Mouse (Mus musculus): Measurements from ENCODE around the gene Mink1. TPM values are rescaled to one million over a fixed set of nuclear protein-coding genes. Genes with fewer than 3 reads are reported as not detected.
A peak's percentile ranks its signal among the peaks of the same experiment; 100 is the strongest.

Gene Mink1
- polyA plus RNA-seq, 1 experiment from 2014 or later: 15.3 TPM

DNA sequence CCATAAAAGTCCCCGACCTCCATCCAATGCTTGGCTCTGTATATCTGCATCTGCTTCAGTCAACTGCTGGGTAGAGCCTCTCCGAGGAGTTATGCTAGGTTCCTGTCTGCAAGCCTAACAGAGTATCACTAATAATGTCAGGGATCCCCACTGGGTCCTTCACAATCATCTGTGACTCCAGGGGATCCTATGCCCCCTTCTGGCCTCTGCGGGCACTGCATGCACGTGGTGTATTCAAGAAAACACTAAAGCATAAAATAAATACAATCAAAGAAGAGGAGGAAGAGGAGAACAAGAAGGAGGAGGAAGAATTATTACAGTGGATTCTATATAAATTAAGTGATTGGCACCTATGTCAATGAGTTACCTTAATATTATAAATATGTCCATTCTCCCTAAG lies 62.8 kb downstream of the Mink1 start:
- H3K9me3 ChIP-seq: no peaks in the 10 kb centered on the region
- H3K27ac ChIP-seq: no peak overlapping the region
- H3K9ac ChIP-seq: no peak overlapping the region
- no peaks in the 10 kb centered on the region for H3K4me1 ChIP-seq
- no peaks in the 10 kb centered on the region for H3K27me3 ChIP-seq
- H3K4me2 ChIP-seq: no peak overlapping the region
- no peaks in the 10 kb centered on the region for H3K36me3 ChIP-seq (replicated peaks)
- WGBS: 43% methylated on average over 4 of the region's 4 CpGs
- ATAC-seq (ENCODE audit: low FRiP score): no peak
- H3K4me3 ChIP-seq (replicated peaks): no peak overlapping the region

DNA sequence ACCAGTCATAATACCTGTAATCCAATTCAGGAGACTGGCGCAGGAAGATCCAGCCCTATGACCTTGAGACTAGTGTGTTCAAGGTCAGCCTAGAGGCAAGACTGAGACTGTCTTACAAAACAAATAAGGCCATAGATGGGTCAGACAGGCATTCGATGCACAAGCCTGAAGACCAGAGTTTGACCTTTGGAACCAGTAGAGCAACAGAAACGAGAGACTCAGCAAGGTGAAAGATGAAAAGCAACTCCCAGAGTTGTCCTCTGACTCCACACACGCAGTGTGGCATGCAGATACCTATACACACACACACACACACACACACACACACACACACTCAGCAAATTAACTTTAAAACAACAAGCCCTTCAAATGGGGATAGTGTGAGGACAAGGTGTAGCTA lies 64.2 kb downstream of the Mink1 start:
- no peak for ATAC-seq (ENCODE audit: low FRiP score)
- Histone ChIP-seq H3K9me3 (no peaks in the 10 kb centered on the region), H3K27me3 (no peaks in the 10 kb centered on the region), H3K4me1 (no peaks in the 10 kb centered on the region), H3K4me2 (no peak overlapping the region), H3K27ac (no peak overlapping the region), H3K4me3 (replicated peaks) (no peak overlapping the region), H3K36me3 (replicated peaks) (no peaks in the 10 kb centered on the region), H3K9ac (no peak overlapping the region)
- 82% methylated on average over 4 of the region's 4 CpGs for WGBS

DNA sequence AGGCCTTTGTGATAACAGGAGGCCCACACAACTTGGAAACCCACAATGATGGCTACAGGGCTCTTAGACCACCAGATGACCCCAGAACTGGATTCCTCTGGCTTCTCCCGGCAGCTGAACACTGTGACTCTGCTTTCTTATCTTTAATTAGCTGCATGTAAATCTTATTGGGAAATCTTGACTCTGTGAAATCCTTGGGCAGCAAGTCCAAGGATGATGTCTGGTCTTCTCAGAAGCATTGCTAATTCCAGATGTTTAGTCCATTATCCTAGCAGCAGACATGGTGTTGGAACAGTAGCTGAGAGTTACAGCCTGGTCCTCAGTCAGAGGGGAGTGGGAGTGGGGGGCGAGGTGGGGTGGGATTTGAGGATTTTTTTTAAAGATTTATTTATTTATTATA lies 65.8 kb downstream of the Mink1 start:
- Histone ChIP-seq H3K4me1 (no peaks in the 10 kb centered on the region), H3K27ac (no peak overlapping the region), H3K9me3 (no peaks in the 10 kb centered on the region), H3K9ac (no peak overlapping the region), H3K4me2 (no peak overlapping the region), H3K4me3 (replicated peaks) (no peak overlapping the region), H3K27me3 (no peaks in the 10 kb centered on the region), H3K36me3 (replicated peaks) (no peaks in the 10 kb centered on the region)
- no peak for ATAC-seq (ENCODE audit: low FRiP score)
- WGBS: 78% methylated on average over 2 of the region's 2 CpGs

DNA sequence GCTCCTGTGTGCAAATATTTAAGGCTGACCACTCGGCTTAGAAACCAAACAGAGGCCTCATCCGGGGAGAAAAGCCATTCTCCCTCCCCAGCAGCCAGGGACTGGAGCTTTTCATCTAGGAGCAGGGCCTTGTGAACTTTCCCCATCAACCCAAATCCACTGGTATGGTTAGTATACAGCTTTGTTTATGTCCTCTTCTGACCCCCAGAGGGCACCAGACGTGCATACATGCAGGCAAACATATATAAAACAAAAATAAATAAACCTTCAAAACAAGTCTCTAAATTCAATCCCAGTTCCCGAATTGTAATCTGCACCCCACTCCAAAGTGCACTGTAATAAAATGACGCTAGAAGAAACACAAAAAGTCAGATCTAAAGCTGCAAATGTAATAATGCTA lies 66.9 kb downstream of the Mink1 start:
- H3K27me3 ChIP-seq: no peaks in the 10 kb centered on the region
- no peak overlapping the region for H3K4me2 ChIP-seq
- H3K4me1 ChIP-seq: no peaks in the 10 kb centered on the region
- 54% methylated on average over 5 of the region's 5 CpGs for WGBS
- H3K4me3 ChIP-seq (replicated peaks): no peak overlapping the region
- no peak overlapping the region for H3K27ac ChIP-seq
- no peak for ATAC-seq (ENCODE audit: low FRiP score)
- no peaks in the 10 kb centered on the region for H3K36me3 ChIP-seq (replicated peaks)
- no peaks in the 10 kb centered on the region for H3K9me3 ChIP-seq
- no peak overlapping the region for H3K9ac ChIP-seq

DNA sequence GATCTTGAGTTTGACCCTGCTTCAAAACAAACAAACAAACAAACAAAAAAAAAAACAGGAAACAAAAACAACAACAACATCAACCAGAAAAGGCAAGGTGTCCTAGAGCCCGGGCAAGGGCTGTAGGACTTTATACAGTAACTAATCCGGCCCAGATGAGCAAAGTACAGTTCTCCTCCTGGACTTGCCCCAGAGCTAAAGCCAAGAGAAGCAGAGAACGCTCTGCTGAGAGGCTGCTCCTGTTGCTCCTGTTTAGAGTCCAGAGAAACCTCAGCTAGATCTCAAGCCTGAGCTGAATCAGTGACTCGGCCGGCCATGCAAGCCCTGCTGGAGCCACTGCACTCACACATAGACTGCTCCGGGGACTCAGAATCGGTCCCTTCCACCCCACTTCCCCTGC lies 67.4 kb downstream of the Mink1 start:
- H3K27me3 ChIP-seq: no peaks in the 10 kb centered on the region
- no peaks in the 10 kb centered on the region for H3K9me3 ChIP-seq
- no peak overlapping the region for H3K27ac ChIP-seq
- 74% methylated on average over 7 of the region's 7 CpGs for WGBS
- H3K4me2 ChIP-seq: no peak overlapping the region
- H3K36me3 ChIP-seq (replicated peaks): no peaks in the 10 kb centered on the region
- no peak overlapping the region for H3K9ac ChIP-seq
- no peaks in the 10 kb centered on the region for H3K4me1 ChIP-seq
- ATAC-seq (ENCODE audit: low FRiP score): no peak
- H3K4me3 ChIP-seq (replicated peaks): no peak overlapping the region

DNA sequence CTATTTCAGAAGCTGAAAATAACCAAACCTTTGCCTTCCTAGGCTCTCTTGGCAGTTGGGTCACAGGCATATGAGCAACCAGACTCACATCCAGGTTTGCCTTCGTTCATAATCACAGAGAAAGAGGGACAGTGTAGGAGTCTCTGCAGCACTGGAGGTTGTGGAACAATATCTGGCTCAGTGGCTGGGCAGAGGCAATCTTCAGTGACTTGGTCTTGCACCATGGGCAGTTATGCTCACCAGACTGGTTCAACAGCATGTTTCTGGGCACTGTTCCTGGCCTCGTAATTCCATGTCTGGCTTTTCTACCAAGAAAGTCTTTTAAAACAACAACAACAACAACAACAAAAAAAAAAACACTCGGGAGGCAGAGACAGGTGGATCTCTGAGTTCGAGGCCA lies 72.9 kb downstream of the Mink1 start:
- no peak overlapping the region for H3K4me3 ChIP-seq (replicated peaks)
- H3K36me3 ChIP-seq (replicated peaks): no peaks in the 10 kb centered on the region
- H3K4me2 ChIP-seq: no peak overlapping the region
- H3K9ac ChIP-seq: no peak overlapping the region
- WGBS: 81% methylated on average over 4 of the region's 4 CpGs
- ATAC-seq (ENCODE audit: low FRiP score): no peak
- H3K4me1 ChIP-seq: no peaks in the 10 kb centered on the region
- H3K27me3 ChIP-seq: 0 out of 2 replicates have a peak, but pooled peaks cover 4% of the 10 kb centered on the region
- no peaks in the 10 kb centered on the region for H3K9me3 ChIP-seq
- H3K27ac ChIP-seq: no peak overlapping the region

DNA sequence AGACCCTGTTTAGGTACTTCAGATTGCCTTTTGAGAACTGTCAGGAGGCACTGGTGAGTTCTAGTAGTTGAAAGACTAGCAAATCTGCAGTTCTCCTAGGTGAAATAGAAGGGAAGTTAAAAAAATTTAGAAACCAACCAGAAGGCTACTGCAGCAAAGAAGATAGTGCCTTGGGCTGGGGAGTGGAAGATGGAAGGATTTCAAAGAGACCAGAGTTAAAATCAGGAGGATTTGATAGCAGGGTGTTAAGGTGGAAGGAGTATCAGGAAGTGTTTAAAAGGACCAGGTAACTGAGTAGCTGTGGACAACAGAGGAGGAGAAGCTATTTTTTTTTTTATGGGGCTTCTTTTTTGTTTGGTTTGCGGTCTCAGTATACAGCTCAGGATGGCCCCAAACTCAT lies 75.1 kb downstream of the Mink1 start:
- Histone ChIP-seq H3K9me3 (no peaks in the 10 kb centered on the region), H3K4me1 (no peaks in the 10 kb centered on the region), H3K4me3 (replicated peaks) (no peak overlapping the region), H3K36me3 (replicated peaks) (peaks cover 3% of the 10 kb centered on the region; the same call in 1 of the 2 replicates), H3K4me2 (no peak overlapping the region), H3K27me3 (0 out of 2 replicates have a peak, but pooled peaks cover 4% of the 10 kb centered on the region), H3K9ac (no peak overlapping the region), H3K27ac (no peak overlapping the region)
- ATAC-seq (ENCODE audit: low FRiP score): no peak
- WGBS: 93% methylated on average over 1 of the region's 1 CpGs

DNA sequence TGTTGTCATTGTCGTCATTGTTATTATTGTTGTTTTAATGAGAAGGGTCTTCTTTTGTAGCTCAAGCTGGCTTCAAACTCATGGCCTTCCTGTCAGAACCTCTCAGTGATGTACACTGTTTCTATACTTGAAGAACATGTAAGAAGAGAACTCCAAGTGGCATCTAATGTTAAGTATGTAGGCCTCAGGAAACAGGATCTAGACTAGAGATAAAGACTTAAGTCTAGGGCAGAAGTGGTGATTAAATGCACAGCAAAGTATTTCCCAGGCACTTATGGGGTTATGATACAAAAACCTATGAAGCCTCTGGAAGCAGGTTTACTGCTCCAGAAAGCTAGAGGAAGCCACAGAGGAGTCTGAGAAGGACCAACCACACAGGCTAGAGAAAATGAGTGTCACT lies 75.6 kb downstream of the Mink1 start:
- H3K4me2 ChIP-seq: no peak overlapping the region
- H3K27me3 ChIP-seq: 0 out of 2 replicates have a peak, but pooled peaks cover 4% of the 10 kb centered on the region
- no peak overlapping the region for H3K4me3 ChIP-seq (replicated peaks)
- H3K36me3 ChIP-seq (replicated peaks): peaks cover 8% of the 10 kb centered on the region; the same call in 1 of the 2 replicates
- WGBS: 84% methylated on average over 1 of the region's 1 CpGs
- H3K27ac ChIP-seq: no peak overlapping the region
- no peak overlapping the region for H3K9ac ChIP-seq
- ATAC-seq (ENCODE audit: low FRiP score): no peak
- no peaks in the 10 kb centered on the region for H3K4me1 ChIP-seq
- H3K9me3 ChIP-seq: no peaks in the 10 kb centered on the region

DNA sequence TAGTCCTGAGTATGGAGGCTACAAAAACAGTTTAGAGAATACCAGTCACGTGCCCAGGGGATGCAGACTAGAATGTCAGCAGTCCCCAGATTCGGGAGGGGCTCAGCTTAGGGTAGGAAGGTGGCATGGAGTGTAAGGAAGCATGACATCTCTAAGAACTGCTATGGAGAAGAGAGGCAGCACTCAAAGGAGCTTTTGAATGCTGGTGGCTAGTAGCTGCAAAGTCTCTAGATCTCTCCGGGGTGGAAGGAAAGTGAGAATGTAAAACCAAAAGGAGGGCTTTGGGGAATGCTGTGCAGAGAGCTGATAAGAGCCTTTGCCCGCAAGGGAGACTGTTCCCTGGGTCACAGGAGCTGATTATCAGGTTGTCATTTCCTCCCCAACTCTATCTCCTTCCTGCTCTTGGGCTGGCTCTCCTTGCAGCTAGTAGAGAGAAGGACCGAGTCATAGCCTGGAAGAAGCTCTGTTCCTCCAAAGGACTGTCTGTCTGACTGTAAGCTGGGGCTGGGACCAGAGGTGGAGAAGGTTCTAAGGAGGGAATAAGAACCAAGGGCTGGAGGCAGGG lies 76.1 kb downstream of the Mink1 start, which contains the start of gene Gp1ba:
Gene Gp1ba, plus strand, starts transcription at position 409 of the 565 bp plus-strand sequence.
- no peak within 1 kb of the TSS for H3K9ac ChIP-seq
- H3K36me3 ChIP-seq (replicated peaks): peaks cover 13% of the 10 kb centered on the region; the same call in 1 of the 2 replicates
- no peaks in the 10 kb centered on the region for H3K4me1 ChIP-seq
- no peaks in the 10 kb centered on the region for H3K9me3 ChIP-seq
- H3K4me2 ChIP-seq: no peak within 1 kb of the TSS
- 67% methylated on average over 5 of the region's 5 CpGs for WGBS
- ATAC-seq (ENCODE audit: low FRiP score): no peak
- no peak within 1 kb of the TSS for H3K27ac ChIP-seq
- no peak within 1 kb of the TSS for H3K4me3 ChIP-seq (replicated peaks)
- H3K27me3 ChIP-seq: 0 out of 2 replicates have a peak, but pooled peaks cover 4% of the 10 kb centered on the region

DNA sequence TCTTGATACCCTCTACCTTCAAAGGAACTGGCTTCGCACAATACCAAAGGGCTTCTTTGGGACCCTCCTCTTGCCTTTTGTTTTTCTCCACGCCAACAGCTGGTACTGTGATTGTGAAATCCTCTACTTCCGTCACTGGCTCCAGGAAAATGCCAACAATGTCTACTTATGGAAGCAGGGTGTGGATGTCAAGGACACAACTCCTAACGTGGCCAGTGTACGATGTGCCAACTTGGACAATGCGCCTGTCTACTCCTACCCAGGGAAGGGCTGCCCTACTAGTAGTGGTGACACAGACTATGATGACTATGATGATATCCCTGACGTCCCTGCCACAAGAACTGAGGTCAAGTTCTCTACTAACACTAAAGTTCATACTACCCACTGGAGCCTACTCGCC lies 77.3 kb downstream of the Mink1 start:
- Histone ChIP-seq H3K4me1 (0 out of 2 replicates have a peak, but pooled peaks cover 2% of the 10 kb centered on the region), H3K27me3 (0 out of 2 replicates have a peak, but pooled peaks cover 4% of the 10 kb centered on the region), H3K4me2 (no peak overlapping the region), H3K27ac (no peak overlapping the region), H3K36me3 (replicated peaks) (peaks cover 23% of the 10 kb centered on the region), H3K9ac (no peak overlapping the region), H3K9me3 (no peaks in the 10 kb centered on the region), H3K4me3 (replicated peaks) (no peak overlapping the region)
- WGBS: 85% methylated on average over 8 of the region's 8 CpGs
- ATAC-seq (ENCODE audit: low FRiP score): no peak

DNA sequence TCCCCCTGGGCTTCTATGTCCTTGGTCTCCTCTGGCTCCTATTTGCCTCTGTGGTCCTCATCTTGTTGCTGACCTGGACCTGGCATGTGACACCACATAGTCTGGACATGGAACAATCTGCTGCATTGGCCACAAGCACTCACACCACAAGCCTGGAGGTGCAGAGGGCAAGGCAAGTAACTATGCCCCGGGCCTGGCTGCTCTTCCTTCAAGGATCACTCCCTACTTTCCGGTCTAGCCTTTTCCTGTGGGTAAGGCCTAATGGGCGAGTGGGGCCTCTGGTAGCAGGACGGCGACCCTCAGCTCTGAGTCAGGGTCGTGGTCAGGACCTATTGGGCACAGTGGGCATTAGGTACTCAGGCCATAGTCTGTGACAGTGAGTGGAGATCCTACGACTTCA lies 78.6 kb downstream of the Mink1 start:
- H3K4me1 ChIP-seq: peaks cover 15% of the 10 kb centered on the region
- H3K27me3 ChIP-seq: 0 out of 2 replicates have a peak, but pooled peaks cover 4% of the 10 kb centered on the region
- ATAC-seq (ENCODE audit: low FRiP score): no peak
- H3K4me3 ChIP-seq (replicated peaks): no peak overlapping the region
- peaks cover 28% of the 10 kb centered on the region for H3K36me3 ChIP-seq (replicated peaks)
- 84% methylated on average over 7 of the region's 7 CpGs for WGBS
- no peak overlapping the region for H3K27ac ChIP-seq
- no peak overlapping the region for H3K4me2 ChIP-seq
- H3K9ac ChIP-seq: no peak overlapping the region
- H3K9me3 ChIP-seq: no peaks in the 10 kb centered on the region

DNA sequence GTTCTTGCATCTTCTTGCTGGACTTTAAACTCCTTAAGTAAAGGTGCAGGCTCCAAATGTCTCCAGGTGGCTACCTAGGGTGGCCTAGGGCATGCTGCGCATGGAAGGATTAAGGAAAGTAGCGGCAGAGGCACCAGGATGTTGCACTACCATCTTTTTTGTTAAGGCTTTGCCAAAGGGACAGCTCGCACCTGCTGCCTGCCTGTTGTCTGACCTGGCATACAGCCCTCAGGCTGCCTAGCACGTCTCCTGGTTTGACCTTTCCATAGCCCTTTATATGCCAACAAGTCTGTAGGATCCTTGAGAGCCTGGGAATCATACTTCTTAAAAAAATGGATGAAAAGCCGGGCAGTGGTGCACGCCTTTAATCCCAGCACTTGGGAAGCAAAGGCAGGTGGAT lies 80.4 kb downstream of the Mink1 start:
- no peak overlapping the region for H3K4me2 ChIP-seq
- ATAC-seq (ENCODE audit: low FRiP score): no peak
- H3K9ac ChIP-seq: no peak overlapping the region
- no peak overlapping the region for H3K4me3 ChIP-seq (replicated peaks)
- no peak overlapping the region for H3K27ac ChIP-seq
- H3K4me1 ChIP-seq: peaks cover 19% of the 10 kb centered on the region
- H3K27me3 ChIP-seq: 0 out of 2 replicates have a peak, but pooled peaks cover 4% of the 10 kb centered on the region
- peaks cover 28% of the 10 kb centered on the region for H3K36me3 ChIP-seq (replicated peaks)
- WGBS: 87% methylated on average over 6 of the region's 6 CpGs
- no peaks in the 10 kb centered on the region for H3K9me3 ChIP-seq

DNA sequence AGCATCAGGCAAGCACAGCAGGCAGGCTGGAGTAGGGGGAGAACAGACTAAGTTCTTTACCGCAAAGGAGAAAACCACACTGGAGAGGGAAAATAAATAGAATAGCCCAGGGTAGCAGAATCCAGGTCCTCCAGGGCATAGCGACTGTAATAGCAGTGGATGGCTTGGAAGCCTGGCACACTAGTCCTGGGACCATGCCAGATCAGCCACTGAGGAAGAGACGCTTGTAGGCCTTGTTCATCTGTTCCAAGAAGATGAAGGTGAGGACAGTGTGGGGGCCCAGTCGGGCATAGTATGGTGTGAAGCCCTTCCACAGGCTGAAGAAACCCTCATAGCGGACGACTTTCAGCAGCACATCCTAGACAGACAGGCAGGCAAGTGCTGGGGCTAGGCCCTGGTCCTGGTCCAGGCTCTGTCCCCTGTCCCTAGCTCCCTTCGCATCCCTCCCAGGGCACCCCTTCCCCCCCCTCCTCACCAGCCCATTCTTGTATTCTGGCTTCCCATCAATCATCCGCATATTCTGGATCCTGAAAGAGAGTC lies 82.0 kb downstream of the Mink1 start:
- ATAC-seq (ENCODE audit: low FRiP score): no peak
- H3K9ac ChIP-seq: 0 out of 2 replicates have a peak overlapping the region, but pooled peaks have one; percentile 27
- H3K36me3 ChIP-seq (replicated peaks): peaks cover 41% of the 10 kb centered on the region
- no peaks in the 10 kb centered on the region for H3K27me3 ChIP-seq
- H3K4me3 ChIP-seq (replicated peaks): no peak overlapping the region
- WGBS: 92% methylated on average over 8 of the region's 8 CpGs
- H3K9me3 ChIP-seq: no peaks in the 10 kb centered on the region
- H3K4me1 ChIP-seq: peaks cover 34% of the 10 kb centered on the region
- H3K4me2 ChIP-seq: no peak overlapping the region
- H3K27ac ChIP-seq: no peak overlapping the region

Measured in forebrain, embryonic 12.5 days (tissue).